ENCODE assay signal across 27 mouse cellular contexts in genomic region chr15:31273509-31273908, GRCm38 (mm10). TPM values are rescaled to one million over a fixed set of nuclear protein-coding genes. Genes with fewer than 3 reads are reported as not detected.
DNase-seq lines count a peak whose midpoint lies in the region; ATAC-seq lines count a peak whose summit lies in the region.
"Had no signal": no experiment of that assay in that cellular context is flagged by ENCODE, and none has a peak within 500 bp of the region (broad histone marks: within the 10 kb centered on the region; RNA-seq: fewer than 3 reads in every experiment).

No protein-coding gene starts in this region.

- 0 out of 2 replicates have a peak, but pooled peaks have one; percentile 22 for ATAC-seq in heart, embryonic 14.5 days (ENCODE audit: insufficient number of reproducible peaks, insufficient read depth, low FRiP score, low read depth)
- peak; percentile 73 for ATAC-seq in lung, embryonic 16.5 days (ENCODE audit: low read depth)
- peak; percentile 51 for ATAC-seq in liver, embryonic 11.5 days (replicated peaks; ENCODE audit: low FRiP score)
- peak; percentile 84 for ATAC-seq in megakaryocyte progenitor cell, adult 5-6 weeks (replicated peaks; ENCODE audit: poor library complexity)
- ATAC-seq: activated CD4-positive, CD25-positive, alpha-beta regulatory T cell, adult 4 months; CD4-positive, CD25-positive, alpha-beta regulatory T cell, adult 4 months; forebrain, embryonic 13.5 days; intestine, embryonic 16.5 days had no signal

- H3K9ac ChIP-seq in heart, embryonic 14.5 days (ENCODE audit: low read length), result no peak overlapping the region
- no peak overlapping the region for H3K9ac ChIP-seq in lung, embryonic 16.5 days (ENCODE audit: low read length)
- H3K9ac ChIP-seq in liver, embryonic 11.5 days (ENCODE audit: low read depth, low read length), result no peak overlapping the region
- H3K9ac ChIP-seq: embryonic facial prominence, embryonic 13.5 days; forebrain, embryonic 13.5 days; heart, embryonic 12.5 days had no signal

- WGBS in heart, embryonic 14.5 days, result 20% methylated on average over 10 of the region's 10 CpGs
- 28% methylated on average over 10 of the region's 10 CpGs for WGBS in heart, embryonic 10.5 days
- 49% methylated on average over 10 of the region's 10 CpGs for WGBS in lung, embryonic 16.5 days
- WGBS in liver, embryonic 11.5 days, result 39% methylated on average over 10 of the region's 10 CpGs

- H3K27me3 ChIP-seq in heart, embryonic 14.5 days (ENCODE audit: control insufficient read depth, insufficient read depth, low read length), result no peaks in the 10 kb centered on the region
- no peaks in the 10 kb centered on the region for H3K27me3 ChIP-seq in heart, embryonic 10.5 days (ENCODE audit: insufficient read depth, poor library complexity, severe bottlenecking)
- no peaks in the 10 kb centered on the region for H3K27me3 ChIP-seq in lung, embryonic 16.5 days (ENCODE audit: control insufficient read depth, insufficient read depth, low read depth, low read length)
- no peaks in the 10 kb centered on the region for H3K27me3 ChIP-seq in liver, embryonic 11.5 days (replicated peaks; ENCODE audit: control insufficient read depth, insufficient read depth, low read length)
- H3K27me3 ChIP-seq: embryonic facial prominence, embryonic 13.5 days; forebrain, embryonic 13.5 days; heart, embryonic 12.5 days had no signal

- H3K36me3 ChIP-seq in heart, embryonic 14.5 days (ENCODE audit: control insufficient read depth, insufficient read depth, low read length), result 0 out of 2 replicates have a peak, but pooled peaks cover 3% of the 10 kb centered on the region
- no peaks in the 10 kb centered on the region for H3K36me3 ChIP-seq in heart, embryonic 10.5 days
- peaks cover 3% of the 10 kb centered on the region; the same call in 1 of the 2 replicates for H3K36me3 ChIP-seq in lung, embryonic 16.5 days (ENCODE audit: control insufficient read depth, insufficient read depth, low read length)
- H3K36me3 ChIP-seq in liver, embryonic 11.5 days (ENCODE audit: control insufficient read depth, insufficient read depth, low read length), result peaks cover 2% of the 10 kb centered on the region; the same call in 1 of the 2 replicates

- H3K27ac ChIP-seq in heart, embryonic 14.5 days (replicated peaks in 1 of 2; ENCODE audit: control insufficient read depth in 1 of 2, insufficient read depth in 1 of 2, low read depth in 2 of 2, low read length in 2 of 2), result no peak overlapping the region
- H3K27ac ChIP-seq in heart, embryonic 10.5 days, result no peak overlapping the region
- H3K27ac ChIP-seq in lung, embryonic 16.5 days (ENCODE audit: low read length), result no peak overlapping the region
- H3K27ac ChIP-seq in liver, embryonic 11.5 days (ENCODE audit: low read depth, low read length), result no peak overlapping the region
- H3K27ac ChIP-seq: embryonic facial prominence, embryonic 13.5 days; forebrain, embryonic 13.5 days; gastrocnemius, adult 2 months; hindbrain, postnatal 0 days; layer of hippocampus, adult 2 months; limb, embryonic 10.5 days; stomach, postnatal 0 days had no signal

- peaks cover 10 to 13% of the 10 kb centered on the region in 2 experiments; a peak in 3 of 4 replicates for H3K4me1 ChIP-seq in heart, embryonic 14.5 days (ENCODE audit: control insufficient read depth in 2 of 2, insufficient read depth in 2 of 2, low read length in 2 of 2)
- peaks cover 14% of the 10 kb centered on the region for H3K4me1 ChIP-seq in heart, embryonic 10.5 days
- no peaks in the 10 kb centered on the region for H3K4me1 ChIP-seq in lung, embryonic 16.5 days (replicated peaks; ENCODE audit: control insufficient read depth, insufficient read depth, low read length)
- peaks cover 3% of the 10 kb centered on the region; the same call in 1 of the 2 replicates for H3K4me1 ChIP-seq in liver, embryonic 11.5 days (replicated peaks; ENCODE audit: control insufficient read depth, insufficient read depth, low read length)
- H3K4me1 ChIP-seq: embryonic facial prominence, embryonic 13.5 days; limb, embryonic 10.5 days had no signal

- no peak overlapping the region for H3K4me2 ChIP-seq in heart, embryonic 14.5 days (ENCODE audit: low read length)
- no peak overlapping the region for H3K4me2 ChIP-seq in lung, embryonic 16.5 days (ENCODE audit: low read depth, low read length)
- no peak overlapping the region for H3K4me2 ChIP-seq in liver, embryonic 11.5 days
- H3K4me2 ChIP-seq: embryonic facial prominence, embryonic 13.5 days; forebrain, embryonic 13.5 days; heart, embryonic 12.5 days; midbrain, embryonic 11.5 days had no signal

- no peak for DNase-seq in heart, embryonic 10.5 days (ENCODE audit: low spot score)
- DNase-seq in lung, postnatal 4 days, result no peak
- no peak for DNase-seq in liver, embryonic 11.5 days (ENCODE audit: low spot score)
- DNase-seq in right cerebral cortex, adult 18-20 months, result no peak
- DNase-seq in cerebellum, adult 9-10 months, result no peak
- DNase-seq: adrenal gland, adult 8-10 months; cerebellum, adult 18-20 months; embryo, embryonic 11 days; gastrocnemius, adult 2 months; kidney, adult 9 months; kidney, postnatal 25 days; thymus, adult 2 months had no signal

- H3K9me3 ChIP-seq in heart, embryonic 14.5 days (ENCODE audit: control insufficient read depth, low read length), result no peaks in the 10 kb centered on the region
- H3K9me3 ChIP-seq in heart, embryonic 10.5 days, result no peaks in the 10 kb centered on the region
- no peaks in the 10 kb centered on the region for H3K9me3 ChIP-seq in lung, embryonic 16.5 days (ENCODE audit: control insufficient read depth, low read length)
- H3K9me3 ChIP-seq in liver, embryonic 11.5 days (ENCODE audit: control insufficient read depth, low read length), result no peaks in the 10 kb centered on the region
- H3K9me3 ChIP-seq: embryonic facial prominence, embryonic 13.5 days; forebrain, embryonic 13.5 days; heart, embryonic 12.5 days; limb, embryonic 10.5 days had no signal

- H3K4me3 ChIP-seq in heart, embryonic 14.5 days (ENCODE audit: control insufficient read depth in 1 of 2, insufficient read depth in 1 of 2, low read depth in 1 of 2, low read length in 2 of 2), result no peak overlapping the region
- no peak overlapping the region for H3K4me3 ChIP-seq in heart, embryonic 10.5 days
- H3K4me3 ChIP-seq in lung, embryonic 16.5 days (ENCODE audit: low read length), result no peak overlapping the region
- no peak overlapping the region for H3K4me3 ChIP-seq in liver, embryonic 11.5 days (ENCODE audit: low read depth, low read length)
- H3K4me3 ChIP-seq: embryonic facial prominence, embryonic 13.5 days; erythroblast, embryonic 14.5 days; forebrain, embryonic 13.5 days; gastrocnemius, adult 2 months; heart, embryonic 12.5 days; layer of hippocampus, adult 2 months; limb, embryonic 10.5 days had no signal

RNA-seq across cellular contexts. Expression of gene Dap, which starts 49.4 kb away (rescaled TPM):
- 56.1 and 63.4 TPM in 2 replicates for polyA plus RNA-seq in heart, embryonic 14.5 days (2014; fragmentation: Nextera tagmentation; extraction: Ambion mirVana)
- polyA plus RNA-seq in heart, embryonic 10.5 days (2016; fragmentation: Nextera tagmentation; extraction: Ambion mirVana), result 38.1 and 49.2 TPM in 2 replicates
- 83.5 and 93.4 TPM in 2 replicates for polyA plus RNA-seq in lung, embryonic 16.5 days (2015; fragmentation: Nextera tagmentation; extraction: Ambion mirVana)
- 65.4 and 76.9 TPM in 2 replicates for polyA plus RNA-seq in liver, embryonic 11.5 days (2014; fragmentation: Nextera tagmentation; extraction: Ambion mirVana)
- total RNA-seq in megakaryocyte progenitor cell, adult 5-6 weeks (2015), result 98.8 and 118 TPM in 2 replicates
- total RNA-seq in megakaryocyte progenitor cell, adult 5-6 weeks (2017), result 82.2 and 87.6 TPM in 2 replicates

Comparison
In these comparisons a context has a peak if more than half of its experiments do, and no peak if none do; other contexts are left out.
1. ATAC-seq: peak in every context shown above with its lines; median percentile 84 in megakaryocyte progenitor cell, adult 5-6 weeks; 73 in lung, embryonic 16.5 days; 51 in liver, embryonic 11.5 days; 22 in heart, embryonic 14.5 days.